Mouse (Mus musculus) monocyte, adult 2 months (primary cell): ENCODE measurements around the gene Jmjd8.

Experiments used
- DNase-seq, 2 experiments: peaks; one replicate each; pipeline ENCODE4 v3.0.0; 2022; ENCODE audit warnings: low spot score in 2 of 2, low read depth in 1 of 2

Gene Jmjd8

GRCm38 (mm10) chr17:25832436-25833290 lies 4.0 kb downstream of the Jmjd8 start:
- peak; percentile 94 to 98 for DNase-seq

GRCm38 (mm10) chr17:25833291-25833663 lies 4.6 kb downstream of the Jmjd8 start, which contains the start of gene Stub1:
TSS of gene Stub1 (minus strand) at chr17:25833404.
- peak in 1 of 2 experiments; percentile 65 for DNase-seq

GRCm38 (mm10) chr17:25833961-25834594 lies 5.4 kb downstream of the Jmjd8 start:
- no peak for DNase-seq

- no peak for DNase-seq
These were observed 6.0 kb downstream of the Jmjd8 start for GRCm38 (mm10) chr17:25834595-25835222.

- DNase-seq: no peak
These were observed 6.6 kb downstream of the Jmjd8 start for GRCm38 (mm10) chr17:25835301-25835700.

- DNase-seq: no peak
These were observed 7.1 kb downstream of the Jmjd8 start for GRCm38 (mm10) chr17:25835816-25836215.

GRCm38 (mm10) chr17:25836397-25837075 lies 7.9 kb downstream of the Jmjd8 start:
- DNase-seq: no peak

- DNase-seq: no peak
These were observed 8.4 kb downstream of the Jmjd8 start, which contains the start of gene Rhbdl1 for GRCm38 (mm10) chr17:25837076-25837410. TSS of gene Rhbdl1 (minus strand) at chr17:25837295.

GRCm38 (mm10) chr17:25837533-25837932 lies 8.9 kb downstream of the Jmjd8 start:
- no peak for DNase-seq

- no peak for DNase-seq
These were observed 10.2 kb downstream of the Jmjd8 start for GRCm38 (mm10) chr17:25838904-25839303.

GRCm38 (mm10) chr17:25839455-25840235 lies 11.0 kb downstream of the Jmjd8 start:
- DNase-seq: no peak

- no peak for DNase-seq
These were observed 11.9 kb downstream of the Jmjd8 start for GRCm38 (mm10) chr17:25840519-25840918.

GRCm38 (mm10) chr17:25841117-25841880 lies 12.6 kb downstream of the Jmjd8 start, which contains the start of gene Gm20683:
TSS of gene Gm20683 (minus strand) at chr17:25841763.
- DNase-seq: no peak

GRCm38 (mm10) chr17:25842509-25842908 lies 13.8 kb downstream of the Jmjd8 start:
- no peak for DNase-seq

- no peak for DNase-seq
These were observed 14.5 kb downstream of the Jmjd8 start for GRCm38 (mm10) chr17:25843122-25843521.

GRCm38 (mm10) chr17:25843636-25844395 lies 15.1 kb downstream of the Jmjd8 start:
- no peak for DNase-seq

GRCm38 (mm10) chr17:25844396-25844901 lies 15.8 kb downstream of the Jmjd8 start, which contains the start of gene Rhot2:
TSS of gene Rhot2 (minus strand) at chr17:25844851.
- peak; percentile 74 to 84 for DNase-seq

- DNase-seq: no peak
These were observed 31.6 kb downstream of the Jmjd8 start for GRCm38 (mm10) chr17:25860229-25860628.
